Mouse (Mus musculus) liver, adult (tissue): ENCODE measurements around the gene RPS10-NUDT3.

ENCODE experiments used
- GATA4 ChIP-seq: IDR thresholded peaks from 2 replicates; pipeline ENCODE4 v1.6.1; 2014; ENCODE audit warnings: mild to moderate bottlenecking, low read length; ENCODE audit not compliant: insufficient replicate concordance

The RPS10-NUDT3 gene

DNA sequence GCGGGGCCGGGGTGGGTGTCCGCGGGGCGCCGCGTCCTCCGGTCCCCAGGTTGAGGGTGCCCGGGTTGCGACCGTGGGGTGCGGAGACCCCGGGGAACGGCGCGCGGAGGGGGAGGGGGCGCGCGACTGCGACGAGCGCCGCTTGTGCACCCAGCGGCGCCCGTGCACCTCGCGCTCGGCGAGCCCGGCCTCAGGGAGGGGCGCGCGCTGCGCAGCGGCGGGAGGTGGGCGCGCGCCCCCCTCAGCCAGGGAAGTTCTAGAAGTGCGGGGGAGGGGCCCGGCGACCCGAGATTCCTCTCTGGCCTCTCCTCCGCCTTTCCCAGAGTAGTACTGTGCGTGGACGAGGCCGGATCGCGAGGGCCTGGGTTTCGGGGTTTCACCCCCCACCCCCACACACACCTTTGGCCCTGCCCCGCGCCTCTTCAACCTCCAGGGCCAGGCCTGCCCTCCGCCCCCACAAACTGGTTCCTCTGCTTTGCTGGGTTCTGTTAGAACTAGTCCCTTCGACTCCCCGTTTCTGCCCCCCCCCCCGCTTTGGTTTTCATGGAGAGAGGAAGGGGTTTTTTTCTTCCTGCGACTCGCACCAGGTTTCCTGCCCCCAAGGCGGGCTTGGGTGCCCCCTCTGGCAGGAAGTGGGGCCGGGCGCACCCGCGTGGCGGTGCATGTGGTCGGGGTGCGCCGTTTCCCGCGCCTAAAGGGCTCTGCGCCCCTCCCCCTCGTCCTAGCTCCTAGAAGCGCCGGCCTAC lies 77.7 kb downstream of the RPS10-NUDT3 start:
- TF ChIP-seq GATA4: no peak

DNA sequence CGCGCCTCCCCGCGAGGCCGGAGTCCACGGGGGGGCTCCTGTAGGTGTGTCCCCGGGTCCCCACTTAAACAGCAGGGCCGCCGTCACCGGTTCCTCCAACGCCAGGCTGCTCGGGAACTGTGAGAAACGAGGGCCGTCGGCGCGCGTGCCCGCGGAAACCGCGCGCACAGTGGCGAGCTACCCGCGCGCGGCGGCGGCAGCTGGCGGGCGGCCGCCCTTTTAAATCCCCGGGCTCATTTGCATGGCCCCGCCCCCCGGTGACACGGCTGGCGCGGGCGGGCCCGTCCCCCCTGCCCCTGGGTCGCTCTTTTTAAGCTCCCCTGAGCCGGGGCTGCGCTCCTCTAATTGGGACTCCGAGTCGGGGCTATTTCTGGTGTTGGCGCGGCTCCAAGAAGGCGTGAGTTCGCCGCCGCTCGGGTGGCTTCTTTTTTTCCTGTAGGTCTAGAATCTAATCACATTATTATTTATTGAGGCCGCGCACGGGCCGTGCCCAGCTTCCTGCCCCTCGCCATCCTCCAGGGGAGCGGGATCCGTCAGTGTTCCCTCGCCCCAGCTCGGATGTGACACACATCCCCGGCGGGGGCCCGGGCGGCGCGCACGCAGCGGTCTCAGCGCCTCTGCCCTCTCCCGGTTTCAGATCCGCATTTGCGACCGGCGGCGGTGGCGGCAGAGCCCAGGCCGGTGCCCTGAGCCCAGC lies 78.6 kb downstream of the RPS10-NUDT3 start, which contains the start of gene Hmga1:
Gene Hmga1, plus strand, starts transcription at position 183 of the 697 bp plus-strand sequence.
- peak; percentile 11; the same call in 1 of the 2 replicates for TF ChIP-seq GATA4

DNA sequence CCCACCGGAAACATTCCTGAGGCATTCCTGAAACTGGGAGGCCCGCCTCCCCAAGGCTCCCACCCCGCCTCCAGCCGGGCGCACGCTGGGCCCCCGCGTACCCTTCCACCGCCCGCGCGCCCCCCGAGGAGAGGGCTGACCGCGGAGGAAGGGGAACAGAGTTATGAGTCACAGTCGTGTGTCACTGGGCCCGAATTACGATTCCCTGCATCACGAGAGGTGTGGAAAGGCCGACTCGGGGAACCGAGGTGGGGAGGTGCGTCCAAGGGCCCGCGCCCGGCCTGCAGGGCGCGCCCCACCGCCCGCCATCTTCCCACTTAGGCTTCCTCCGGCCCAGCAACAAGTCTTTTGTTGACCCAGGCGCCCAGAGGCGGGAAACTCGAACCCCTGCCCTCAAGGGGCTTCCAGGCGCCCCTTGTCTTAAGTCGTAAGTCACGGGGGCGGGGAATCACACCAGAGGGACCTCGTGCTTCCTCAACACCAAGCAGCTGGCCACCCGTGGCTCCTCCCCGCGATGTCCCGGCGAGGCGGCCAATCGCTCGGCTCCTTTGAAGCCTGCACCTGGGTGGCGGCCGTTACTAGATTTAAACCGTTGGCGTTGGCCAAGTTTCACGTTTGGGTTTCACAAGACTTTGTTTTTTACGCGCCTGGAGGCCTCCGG lies 79.4 kb downstream of the RPS10-NUDT3 start:
- no peak for TF ChIP-seq GATA4

DNA sequence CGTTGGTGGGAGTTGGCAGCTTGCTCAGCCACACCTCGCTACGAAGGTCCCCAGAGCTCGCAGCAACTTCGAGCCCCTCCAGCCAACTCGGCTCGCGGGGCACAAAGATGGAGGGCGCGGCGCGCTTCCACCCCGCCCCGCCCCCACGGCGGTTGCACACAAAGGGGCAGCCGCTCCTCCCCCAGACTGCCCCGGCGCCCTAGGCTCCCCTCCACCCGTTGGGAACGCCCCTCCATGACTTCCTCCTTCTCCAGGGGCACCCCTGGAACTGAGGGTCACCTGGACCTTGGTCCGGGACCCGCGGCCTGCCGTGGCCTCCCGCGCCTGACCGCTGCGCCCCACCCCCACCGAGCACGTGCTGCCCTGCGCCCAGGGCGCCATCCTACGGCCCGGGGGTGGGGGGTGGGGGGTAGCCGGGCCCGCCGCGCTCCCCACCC lies 79.9 kb downstream of the RPS10-NUDT3 start:
- no peak for TF ChIP-seq GATA4

DNA sequence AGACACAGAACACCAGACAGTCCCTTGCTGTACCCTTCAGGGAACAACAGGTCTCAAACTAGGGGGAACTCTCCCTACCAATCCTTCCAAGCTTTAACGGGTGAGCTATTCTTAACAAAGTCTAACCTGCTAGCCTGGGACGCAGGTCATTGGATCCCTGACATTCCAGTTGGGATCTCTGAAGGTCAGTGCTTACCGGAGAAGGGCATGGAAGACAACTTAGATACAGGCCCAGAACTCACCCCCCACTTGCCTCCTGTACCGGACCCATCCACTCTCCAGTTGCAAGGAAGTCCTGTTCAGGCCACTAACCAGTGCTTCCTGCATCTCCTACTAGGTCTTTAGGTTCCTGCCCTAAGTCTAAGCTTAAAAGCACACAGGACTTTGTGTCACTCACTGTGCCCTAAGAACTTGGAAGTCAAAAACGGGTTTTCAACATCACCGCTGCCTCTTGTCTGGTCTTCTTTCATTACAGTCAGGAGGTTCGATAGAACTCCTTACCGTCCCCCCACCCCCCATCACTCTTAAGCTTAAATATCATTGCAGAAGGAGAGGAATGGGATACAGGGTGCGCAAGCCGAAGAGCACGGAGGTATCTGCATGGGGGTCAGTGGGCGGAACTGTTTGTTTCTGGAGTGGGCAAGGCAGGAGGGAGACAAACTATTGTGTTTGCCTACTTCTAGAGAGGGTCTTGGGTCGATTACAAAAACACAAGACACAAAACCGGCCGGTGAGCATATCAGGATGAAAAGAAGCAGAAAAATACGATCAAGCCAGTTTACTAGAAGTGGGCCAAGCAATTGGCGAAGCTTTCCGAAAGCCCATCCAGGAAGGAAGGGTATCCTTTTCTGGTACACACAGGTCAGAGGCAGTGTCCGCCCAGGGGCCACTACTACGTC lies 80.7 kb downstream of the RPS10-NUDT3 start:
- TF ChIP-seq GATA4: no peak

DNA sequence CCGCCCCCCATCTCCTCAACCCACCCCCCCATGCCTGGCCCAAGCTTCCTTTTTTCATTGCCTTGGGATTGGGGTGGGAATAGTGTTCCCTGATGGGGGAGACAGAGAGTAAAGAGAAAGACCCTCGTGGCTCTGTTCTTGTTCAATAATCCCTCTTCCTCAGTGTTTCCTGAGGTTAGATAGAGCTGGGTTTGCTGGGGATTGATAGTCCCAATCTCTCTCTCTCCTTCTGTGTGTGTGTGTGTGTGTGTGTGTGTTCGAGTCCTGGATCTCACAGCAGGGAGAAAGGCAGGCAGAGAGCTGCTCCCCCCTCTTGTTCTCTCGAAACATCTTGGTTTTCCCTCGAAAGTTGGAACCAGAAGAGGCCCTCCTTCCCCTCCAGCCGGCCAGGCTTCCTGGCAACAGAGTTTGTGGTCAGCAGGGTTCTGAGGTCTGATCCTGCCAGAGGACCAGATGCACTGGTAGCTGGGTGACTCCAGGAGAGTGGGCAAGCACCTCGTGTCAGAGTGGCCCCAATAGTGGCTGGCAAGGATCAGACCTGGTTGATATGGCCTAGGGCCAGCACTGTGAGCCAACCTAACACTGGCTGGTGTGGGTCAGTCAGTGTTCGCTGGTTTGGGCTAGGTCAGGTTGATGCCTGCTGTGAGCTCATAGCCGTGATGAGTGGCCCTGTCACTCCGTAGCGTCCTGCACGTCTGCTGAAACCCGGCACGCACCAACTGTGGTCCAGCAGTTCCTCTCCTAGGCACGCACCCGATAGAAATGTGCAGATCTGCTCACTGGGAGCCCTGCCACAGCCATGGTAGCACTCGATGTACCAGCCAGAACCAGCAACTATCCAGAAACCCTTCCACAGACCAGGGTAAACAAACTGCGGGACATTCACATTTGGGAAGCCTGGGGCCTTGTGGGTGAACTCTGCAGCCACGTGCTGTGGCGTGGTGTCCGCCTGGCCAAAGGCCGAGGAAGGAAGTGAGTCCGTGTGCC lies 82.5 kb downstream of the RPS10-NUDT3 start:
- no peak for TF ChIP-seq GATA4

DNA sequence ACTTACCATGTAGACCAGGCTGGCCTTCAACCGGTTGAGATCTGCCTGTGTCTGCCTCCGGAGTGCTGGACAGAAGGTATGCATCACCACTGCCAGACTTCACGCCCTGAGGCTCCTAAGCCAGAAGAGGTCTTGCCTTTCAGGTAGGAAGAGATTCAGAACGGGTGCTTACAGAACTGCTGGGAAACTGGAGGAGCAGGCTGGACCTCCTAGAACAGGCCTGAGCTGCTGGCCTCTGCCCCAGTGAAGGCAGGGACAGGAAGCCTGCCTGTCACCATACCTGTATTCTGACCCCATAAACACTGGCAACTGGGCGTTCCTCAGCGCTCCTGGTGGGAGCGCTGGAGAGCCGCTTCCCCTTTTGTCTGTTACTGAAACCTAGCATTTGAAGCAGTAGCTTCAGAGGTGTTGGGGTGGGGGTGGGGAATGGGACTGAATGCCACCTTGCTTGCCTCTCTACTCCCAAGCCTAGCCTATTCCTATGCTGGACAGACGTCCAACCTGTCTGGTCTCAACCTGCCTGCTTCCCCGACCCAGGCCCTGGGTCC lies 83.6 kb downstream of the RPS10-NUDT3 start:
- TF ChIP-seq GATA4: no peak

DNA sequence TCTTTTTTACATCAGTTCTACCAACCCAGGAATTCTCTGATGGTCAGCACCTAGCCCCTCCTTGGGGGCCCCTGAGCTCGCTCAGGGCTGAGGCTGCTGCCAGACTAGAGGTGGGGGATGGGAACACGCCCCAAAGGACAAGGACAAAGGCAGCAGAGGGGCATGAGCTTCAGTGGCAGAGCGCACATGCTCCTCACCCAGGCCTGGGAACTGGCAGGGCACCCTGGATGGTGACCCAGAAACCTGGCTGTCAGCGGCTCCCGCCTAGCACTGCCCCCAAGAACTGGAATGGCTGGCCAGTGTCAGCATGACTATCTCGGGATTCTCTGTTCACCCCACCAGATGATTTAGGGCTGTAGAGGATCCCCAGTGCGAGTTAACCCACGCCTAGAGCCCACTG lies 85.8 kb downstream of the RPS10-NUDT3 start:
- TF ChIP-seq GATA4: no peak

DNA sequence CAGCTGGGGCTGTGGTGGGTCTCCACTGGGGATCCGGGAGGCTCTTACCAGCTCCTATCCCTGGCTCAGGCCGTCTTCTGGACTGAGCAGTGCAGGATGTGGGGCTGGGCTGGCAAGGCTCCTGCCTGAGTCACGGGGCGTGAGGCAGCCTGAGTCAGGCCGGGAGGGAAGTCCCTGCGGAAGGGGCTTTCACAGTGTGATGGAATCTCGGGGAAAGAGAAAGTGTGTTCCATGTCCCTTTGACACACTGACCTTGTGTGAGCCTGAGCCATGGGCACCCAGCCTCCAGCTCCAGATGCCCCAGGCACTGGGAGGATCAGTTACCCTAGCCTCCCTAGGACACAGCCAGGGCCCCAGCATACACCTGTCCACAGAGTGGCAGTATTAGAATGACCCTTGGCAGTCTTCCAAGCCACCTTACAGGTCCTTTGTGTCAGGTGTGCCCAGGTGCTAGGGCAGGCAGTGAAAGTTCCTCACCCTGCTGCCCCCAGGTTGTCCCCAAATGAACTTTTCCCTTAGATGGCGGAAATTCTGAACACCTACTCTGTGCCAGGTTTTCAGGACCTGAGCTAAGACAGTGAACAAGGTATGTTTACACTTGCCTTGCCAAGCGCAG lies 87.7 kb downstream of the RPS10-NUDT3 start:
- no peak; the same call in 1 of the 2 replicates for TF ChIP-seq GATA4

DNA sequence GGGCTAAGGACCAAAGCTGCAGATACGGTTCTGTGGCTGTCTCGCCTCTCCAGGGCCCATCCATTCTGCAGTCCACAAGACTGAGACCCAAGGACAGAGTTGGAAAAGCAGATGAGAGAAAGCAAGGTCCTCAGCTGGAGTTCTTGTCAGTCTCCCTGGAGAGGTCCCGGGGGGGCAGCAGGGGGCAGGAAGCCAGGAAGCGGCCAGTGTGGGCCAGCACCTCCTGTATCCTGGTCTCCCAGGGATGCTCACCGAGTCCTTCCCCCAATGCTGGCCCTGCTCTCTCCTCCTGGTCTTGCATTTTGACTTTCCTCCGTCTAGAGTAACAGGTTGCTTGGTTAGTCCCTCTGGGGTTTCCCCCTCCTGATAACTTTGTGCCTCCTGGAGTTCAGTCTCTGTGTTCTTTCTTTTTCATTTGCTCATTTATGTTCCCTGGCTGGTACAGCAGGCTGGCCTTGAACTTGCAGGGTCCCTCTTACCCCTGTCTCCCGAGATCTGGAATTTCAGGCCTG lies 88.4 kb downstream of the RPS10-NUDT3 start:
- no peak for TF ChIP-seq GATA4

DNA sequence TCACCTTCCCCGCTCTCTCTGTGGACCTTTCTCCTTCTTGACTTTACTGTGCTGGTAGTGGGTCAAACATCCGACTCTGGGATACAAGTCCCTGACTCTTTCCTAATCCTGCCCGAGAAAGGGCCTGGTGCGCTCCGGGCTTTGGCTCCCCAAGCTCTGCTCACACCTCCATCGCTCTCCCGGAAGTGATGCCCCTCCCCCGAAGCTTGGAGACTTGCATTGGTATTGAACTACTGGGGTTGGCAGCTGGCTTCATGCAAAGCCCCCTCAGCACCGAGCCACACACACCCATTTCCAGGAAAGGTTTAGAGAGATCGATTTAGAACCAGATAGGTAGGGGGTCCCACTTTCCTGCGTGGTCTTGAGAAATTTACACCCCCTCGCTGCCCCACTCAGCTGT lies 89.0 kb downstream of the RPS10-NUDT3 start:
- TF ChIP-seq GATA4: no peak

DNA sequence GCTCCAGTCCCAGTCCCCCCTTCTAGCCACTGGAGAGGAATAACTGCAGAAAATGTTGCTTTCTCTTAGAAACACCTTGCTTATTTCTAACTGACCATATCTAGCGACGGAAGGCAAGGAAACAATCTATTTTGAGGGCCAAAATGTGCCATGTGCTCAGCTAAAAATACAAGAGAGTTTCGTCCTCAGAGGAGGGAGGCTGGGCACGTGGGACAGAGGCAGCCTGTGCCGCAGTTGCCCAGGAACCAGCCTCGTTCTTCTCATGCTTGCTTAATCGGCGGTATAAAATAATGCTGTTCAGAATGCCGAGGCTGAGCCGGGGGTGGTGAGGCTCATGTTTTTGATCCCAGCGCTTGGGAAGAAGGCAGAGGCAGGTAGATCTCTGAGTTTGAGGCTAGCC lies 90.5 kb downstream of the RPS10-NUDT3 start:
- no peak for TF ChIP-seq GATA4

DNA sequence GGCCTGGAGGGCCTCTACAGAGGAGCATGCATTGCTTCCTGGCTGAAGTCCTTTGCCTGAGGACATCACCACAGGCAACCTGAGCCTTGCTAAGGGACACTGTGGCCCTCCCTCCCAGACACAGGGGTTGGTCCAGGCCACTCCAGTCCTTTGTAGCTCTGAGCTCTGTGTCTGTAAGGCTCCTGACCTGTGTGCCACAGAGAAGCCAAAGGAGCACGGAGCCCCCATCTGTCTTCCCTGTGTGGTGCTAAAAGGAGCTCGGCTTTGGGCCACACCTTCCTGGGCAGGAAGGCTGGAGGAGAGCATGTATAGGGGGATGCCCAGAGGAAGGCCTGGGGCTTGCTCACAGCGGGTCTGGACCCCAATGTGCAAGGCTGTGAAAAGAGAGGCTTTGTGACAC lies 93.0 kb downstream of the RPS10-NUDT3 start:
- no peak for TF ChIP-seq GATA4

DNA sequence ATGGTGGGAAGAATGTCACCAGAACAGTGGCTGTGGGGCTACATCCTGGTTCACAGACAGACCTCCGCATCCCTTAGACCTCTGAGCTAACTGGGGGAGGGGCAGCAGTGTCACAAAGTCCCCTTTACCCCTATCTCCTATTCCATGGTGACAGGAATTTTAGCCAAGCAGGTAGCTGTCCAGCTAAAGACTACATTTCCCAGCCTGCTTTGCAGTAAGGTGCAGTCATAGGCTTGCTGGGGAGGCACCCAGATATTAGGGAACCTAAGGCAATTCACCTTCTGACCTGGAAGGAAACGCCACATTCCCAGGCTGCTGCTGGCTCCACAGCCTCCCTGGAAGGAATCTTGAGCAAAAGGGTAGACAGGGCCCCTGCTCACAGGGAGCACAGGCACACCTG lies 93.8 kb downstream of the RPS10-NUDT3 start:
- TF ChIP-seq GATA4: no peak
